Mouse (Mus musculus): ENCODE results near the gene St3gal5.

- TF ChIP-seq CTCF (IDR thresholded peaks at IDR 0.05; ENCODE audit: low read depth) (no peak), EP300 (IDR thresholded peaks at IDR 0.05; ENCODE audit: low read depth) (no peak)
These were observed 76.0 kb downstream of the St3gal5 start for GRCm38 (mm10) chr6:72173350-72173749.
